12 mouse cellular contexts compared by ENCODE assay signal in the genomic region with DNA sequence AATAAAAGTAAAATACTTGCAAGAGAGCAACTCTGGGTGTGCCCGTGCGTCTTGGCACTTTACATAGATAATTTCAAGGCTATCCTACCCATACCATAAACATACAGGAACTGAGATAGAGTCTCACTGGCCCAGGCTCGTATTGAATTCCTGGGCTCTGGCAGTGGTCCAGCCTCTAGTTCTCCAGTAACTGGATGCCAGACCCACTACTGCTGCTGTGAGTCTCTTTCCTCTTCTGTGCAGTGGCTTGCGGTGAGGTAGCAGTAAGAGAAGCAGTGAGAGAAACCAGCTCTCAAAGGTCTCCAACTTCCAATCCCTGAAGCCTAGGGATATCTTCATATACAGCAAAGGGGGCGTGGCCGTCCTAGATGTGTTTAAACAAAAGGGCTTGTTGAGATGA. TPM values are rescaled to one million over a fixed set of nuclear protein-coding genes. Genes with fewer than 3 reads are reported as not detected.
DNase-seq lines count a peak whose midpoint lies in the region; ATAC-seq and TF ChIP-seq lines count a peak whose summit lies in the region.
"Had no signal": no experiment of that assay in that cellular context is flagged by ENCODE, and none has a peak within 500 bp of the region (broad histone marks: within the 10 kb centered on the region; RNA-seq: fewer than 3 reads in every experiment).

No protein-coding gene starts in this region.

- TF ChIP-seq POLR2A in heart, adult 2 months (IDR thresholded peaks at IDR 0.05; ENCODE audit: insufficient read depth, low read depth, low read length) = no peak
- TF ChIP-seq POLR2A in thymus, adult 2 months (IDR thresholded peaks at IDR 0.05; ENCODE audit: control insufficient read depth, extremely low read depth, insufficient read depth, low read length, poor library complexity) = no peak
- TF ChIP-seq POLR2A in lung, adult 2 months (IDR thresholded peaks at IDR 0.05; ENCODE audit: borderline replicate concordance, extremely low read depth, low read depth, low read length) = no peak

- no peak for TF ChIP-seq CTCF in heart, adult 2 months (IDR thresholded peaks at IDR 0.05)
- TF ChIP-seq CTCF in thymus, adult 2 months (IDR thresholded peaks at IDR 0.05; ENCODE audit: borderline replicate concordance, control insufficient read depth, extremely low read depth, insufficient read depth, low read length, poor library complexity) = no peak
- TF ChIP-seq CTCF in lung, adult 2 months (IDR thresholded peaks at IDR 0.05; ENCODE audit: insufficient read depth, low read length) = no peak

- WGBS in heart, embryonic 11.5 days (ENCODE audit: insufficient replicate concordance) = 49% methylated on average over 6 of the region's 6 CpGs
- 35% methylated on average over 6 of the region's 6 CpGs for WGBS in heart, adult 2 months
- 61% methylated on average over 6 of the region's 6 CpGs for WGBS in thymus, adult 2 months
- 22% methylated on average over 6 of the region's 6 CpGs for WGBS in lung, adult 2 months
- 41% methylated on average over 6 of the region's 6 CpGs for WGBS in stomach, embryonic 16.5 days
- 91% methylated on average over 6 of the region's 6 CpGs for whole genome bisulfite sequencing in midbrain, embryonic 10.5 days

- no peak for ATAC-seq in heart, embryonic 11.5 days (replicated peaks; ENCODE audit: insufficient number of reproducible peaks, low FRiP score, low TSS enrichment)
- no peak for ATAC-seq in stomach, embryonic 16.5 days (ENCODE audit: insufficient read depth, low FRiP score)
- ATAC-seq: CD4-positive, CD25-positive, alpha-beta regulatory T cell, adult 4 months had no signal

- peaks cover 20% of the 10 kb centered on the region for H3K4me1 ChIP-seq in heart, embryonic 11.5 days (ENCODE audit: control insufficient read depth, insufficient read depth, low read length)
- H3K4me1 ChIP-seq in heart, adult 2 months (ENCODE audit: control insufficient read depth, insufficient read depth, low read length) = peaks cover 5% of the 10 kb centered on the region
- H3K4me1 ChIP-seq in thymus, adult 2 months (replicated peaks; ENCODE audit: control insufficient read depth, insufficient read depth, low read length) = peaks cover 47% of the 10 kb centered on the region
- H3K4me1 ChIP-seq in lung, adult 2 months (ENCODE audit: control insufficient read depth, insufficient read depth, low read length) = peaks cover 15% of the 10 kb centered on the region
- H3K4me1 ChIP-seq in stomach, embryonic 16.5 days (ENCODE audit: control insufficient read depth, insufficient read depth, low read length) = peaks cover 18% of the 10 kb centered on the region
- peaks cover 29% of the 10 kb centered on the region for H3K4me1 ChIP-seq in midbrain, embryonic 10.5 days

- H3K4me2 ChIP-seq in heart, embryonic 11.5 days = no peak overlapping the region
- no peak overlapping the region for H3K4me2 ChIP-seq in stomach, embryonic 16.5 days (ENCODE audit: low read depth, low read length)
- H3K4me2 ChIP-seq: hindbrain, embryonic 15.5 days had no signal

- DNase-seq in heart, adult 2 months = no peak
- no peak for DNase-seq in thymus, adult 2 months
- DNase-seq in thymus, postnatal 0 days (ENCODE audit: low spot score) = no peak
- peak; percentile 34 for DNase-seq in lung, adult 2 months
- DNase-seq in midbrain, embryonic 10.5 days (ENCODE audit: low spot score) = no peak
- DNase-seq in retina, postnatal 1 day = no peak
- DNase-seq: gastrocnemius, postnatal 10 days had no signal

- H3K9ac ChIP-seq in heart, embryonic 11.5 days (ENCODE audit: low read depth, low read length) = no peak overlapping the region
- no peak overlapping the region for H3K9ac ChIP-seq in heart, adult 2 months (ENCODE audit: low read depth, low read length)
- no peak overlapping the region for H3K9ac ChIP-seq in stomach, embryonic 16.5 days (ENCODE audit: low read length)
- H3K9ac ChIP-seq: hindbrain, embryonic 15.5 days had no signal

- H3K27me3 ChIP-seq in heart, embryonic 11.5 days (ENCODE audit: control insufficient read depth, insufficient read depth, low read length) = no peaks in the 10 kb centered on the region
- H3K27me3 ChIP-seq in heart, adult 2 months (ENCODE audit: control insufficient read depth, insufficient read depth, low read length) = no peaks in the 10 kb centered on the region
- H3K27me3 ChIP-seq in thymus, adult 2 months (ENCODE audit: control insufficient read depth, insufficient read depth, low read length) = no peaks in the 10 kb centered on the region
- no peaks in the 10 kb centered on the region for H3K27me3 ChIP-seq in stomach, embryonic 16.5 days (ENCODE audit: control insufficient read depth, insufficient read depth, low read length)
- no peaks in the 10 kb centered on the region for H3K27me3 ChIP-seq in midbrain, embryonic 10.5 days (ENCODE audit: low read depth, poor library complexity, severe bottlenecking)
- H3K27me3 ChIP-seq: hindbrain, embryonic 15.5 days had no signal

- H3K79me2 ChIP-seq in heart, adult 2 months (replicated peaks; ENCODE audit: control insufficient read depth, insufficient read depth, low read length) = peaks cover under 1% of the 10 kb centered on the region; the same call in 1 of the 2 replicates

- no peaks in the 10 kb centered on the region for H3K9me3 ChIP-seq in heart, embryonic 11.5 days (replicated peaks; ENCODE audit: control insufficient read depth, low read length)
- no peaks in the 10 kb centered on the region for H3K9me3 ChIP-seq in stomach, embryonic 16.5 days (replicated peaks; ENCODE audit: control insufficient read depth, low read length)
- no peaks in the 10 kb centered on the region for H3K9me3 ChIP-seq in midbrain, embryonic 10.5 days (replicated peaks)
- H3K9me3 ChIP-seq: hindbrain, embryonic 15.5 days had no signal

- 0 out of 2 replicates have a peak overlapping the region, but pooled peaks have one; percentile 32 for H3K27ac ChIP-seq in heart, embryonic 11.5 days (ENCODE audit: low read depth, low read length)
- no peak overlapping the region for H3K27ac ChIP-seq in heart, adult 2 months
- H3K27ac ChIP-seq in thymus, adult 2 months (ENCODE audit: control insufficient read depth, insufficient read depth, low read length) = 0 out of 2 replicates have a peak overlapping the region, but pooled peaks have one; percentile 35
- peak overlapping the region; percentile 15; the same call in 1 of the 2 replicates for H3K27ac ChIP-seq in stomach, embryonic 16.5 days (ENCODE audit: low read length)
- H3K27ac ChIP-seq in midbrain, embryonic 10.5 days (replicated peaks) = no peak overlapping the region
- H3K27ac ChIP-seq: hindbrain, embryonic 15.5 days had no signal

- no peak overlapping the region for H3K4me3 ChIP-seq in heart, embryonic 11.5 days (ENCODE audit: low read depth, low read length)
- no peak overlapping the region for H3K4me3 ChIP-seq in heart, adult 2 months
- H3K4me3 ChIP-seq in thymus, adult 2 months (ENCODE audit: control insufficient read depth, insufficient read depth, low read length) = no peak overlapping the region
- no peak overlapping the region for H3K4me3 ChIP-seq in lung, adult 2 months (replicated peaks; ENCODE audit: extremely low read depth, low read depth, low read length)
- H3K4me3 ChIP-seq in stomach, embryonic 16.5 days (replicated peaks; ENCODE audit: low read length) = no peak overlapping the region
- no peak overlapping the region for H3K4me3 ChIP-seq in midbrain, embryonic 10.5 days
- H3K4me3 ChIP-seq: erythroblast, embryonic 14.5 days; hindbrain, embryonic 15.5 days had no signal

- intact Hi-C loops in heart, adult 2 months (cut with DNase I) = no loop called here

- H3K36me3 ChIP-seq in heart, embryonic 11.5 days (ENCODE audit: control insufficient read depth, insufficient read depth, low read length) = no peaks in the 10 kb centered on the region
- H3K36me3 ChIP-seq in heart, adult 2 months (ENCODE audit: control insufficient read depth, insufficient read depth, low read length) = no peaks in the 10 kb centered on the region
- H3K36me3 ChIP-seq in thymus, adult 2 months (ENCODE audit: control insufficient read depth, insufficient read depth, low read length) = no peaks in the 10 kb centered on the region
- H3K36me3 ChIP-seq in stomach, embryonic 16.5 days (ENCODE audit: control insufficient read depth, insufficient read depth, low read length) = no peaks in the 10 kb centered on the region
- H3K36me3 ChIP-seq in midbrain, embryonic 10.5 days = no peaks in the 10 kb centered on the region
- H3K36me3 ChIP-seq: hindbrain, embryonic 15.5 days had no signal

- no peak for TF ChIP-seq EP300 in heart, adult 2 months (IDR thresholded peaks at IDR 0.05; ENCODE audit: insufficient read depth, low read depth, low read length)

RNA-seq across cellular contexts. Expression of a gene that starts 2.1 kb away (rescaled TPM):
- 20.5 and 24.4 TPM in 2 replicates for polyA plus RNA-seq in heart, embryonic 11.5 days (2014; fragmentation: Nextera tagmentation; extraction: Ambion mirVana)
- 10 to 100 TPM; 21.8 to 26.5 TPM for total RNA-seq in heart, adult 2 months (2021)
- polyA plus RNA-seq in heart, adult 2 months (2012; rRNA removed) = 15.8 and 20.0 TPM in 2 replicates
- polyA plus RNA-seq in thymus, adult 2 months (2012; rRNA removed) = 205 and 240 TPM in 2 replicates
- polyA plus RNA-seq in thymus, postnatal 0 days (2015; fragmentation: Nextera tagmentation; extraction: Ambion mirVana) = 29.0 and 37.0 TPM in 2 replicates
- 46.4 and 47.3 TPM in 2 replicates for polyA plus RNA-seq in lung, adult 2 months (2012; rRNA removed)
- polyA plus RNA-seq in stomach, embryonic 16.5 days (2015; fragmentation: Nextera tagmentation; extraction: Ambion mirVana) = 13.9 and 16.1 TPM in 2 replicates
- polyA plus RNA-seq in midbrain, embryonic 10.5 days (2016; fragmentation: Nextera tagmentation; extraction: Ambion mirVana) = 23.4 and 23.9 TPM in 2 replicates

RNA-seq across cellular contexts. Expression of a gene that starts 56.4 kb away (rescaled TPM):
- 14.9 and 17.6 TPM in 2 replicates for polyA plus RNA-seq in heart, embryonic 11.5 days (2014; fragmentation: Nextera tagmentation; extraction: Ambion mirVana)
- 1 to 10 TPM; 1.9 to 3.2 TPM for total RNA-seq in heart, adult 2 months (2021)
- polyA plus RNA-seq in heart, adult 2 months (2012; rRNA removed) = 5.1 and 5.9 TPM in 2 replicates
- 10.6 and 10.7 TPM in 2 replicates for polyA plus RNA-seq in thymus, adult 2 months (2012; rRNA removed)
- polyA plus RNA-seq in thymus, postnatal 0 days (2015; fragmentation: Nextera tagmentation; extraction: Ambion mirVana) = 7.0 and 9.2 TPM in 2 replicates
- 6.4 and 7.0 TPM in 2 replicates for polyA plus RNA-seq in lung, adult 2 months (2012; rRNA removed)
- 8.1 and 9.5 TPM in 2 replicates for polyA plus RNA-seq in stomach, embryonic 16.5 days (2015; fragmentation: Nextera tagmentation; extraction: Ambion mirVana)
- polyA plus RNA-seq in midbrain, embryonic 10.5 days (2016; fragmentation: Nextera tagmentation; extraction: Ambion mirVana) = 8.6 and 10.8 TPM in 2 replicates

Comparison
In these comparisons a context has a peak if more than half of its experiments do, and no peak if none do; other contexts are left out.
1. H3K27ac ChIP-seq: peak in heart, embryonic 11.5 days (single experiment), thymus, adult 2 months (single experiment) and stomach, embryonic 16.5 days (single experiment); none in heart, adult 2 months (single experiment) and midbrain, embryonic 10.5 days (single experiment).